Mouse (Mus musculus): ENCODE measurements at regions not wholly inside any gene's neighbourhood (a gene's known extent, or its start where the extent isn't known, plus 50 kb on each side); places are given as distances from the start of the nearest gene placed in this dataset.

DNA sequence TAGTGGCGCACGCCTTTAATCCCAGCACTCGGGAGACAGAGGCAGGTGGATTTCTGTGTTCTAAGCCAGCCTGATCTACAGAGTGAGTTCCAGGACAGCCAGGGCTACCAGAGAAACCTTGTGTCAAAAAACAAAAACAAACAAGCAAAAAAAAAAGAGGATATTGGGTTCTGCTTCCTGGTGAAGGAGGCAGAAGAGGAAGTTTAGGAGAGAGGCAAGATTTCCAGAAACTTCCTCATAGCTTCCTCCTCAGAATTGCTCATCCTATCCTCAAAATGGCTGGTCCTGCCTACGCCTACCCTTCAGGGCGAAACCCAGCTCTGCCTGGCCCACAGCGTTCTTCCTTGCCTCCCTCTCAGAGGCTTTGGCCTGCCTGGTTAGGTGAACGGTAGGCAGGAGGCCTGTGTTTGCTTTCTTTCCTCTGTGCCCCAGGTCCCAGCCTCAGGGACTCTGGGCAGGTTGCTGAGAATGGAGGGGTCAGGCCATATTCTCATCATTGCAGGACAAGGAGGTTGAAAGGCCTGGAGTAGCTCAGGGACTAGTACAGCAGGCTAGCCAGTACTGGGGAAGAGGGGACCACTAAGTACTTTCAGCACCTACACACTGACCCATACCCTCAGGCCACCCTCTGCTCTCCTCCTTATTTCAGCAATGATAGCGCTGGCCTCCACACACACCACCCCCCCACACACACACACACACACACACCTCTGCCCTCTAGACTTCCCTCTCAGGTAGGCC lies 79.6 kb downstream of the Zfp36l2 start:
- peak; percentile 1 for DNase-seq (ENCODE audit: low spot score)

DNA sequence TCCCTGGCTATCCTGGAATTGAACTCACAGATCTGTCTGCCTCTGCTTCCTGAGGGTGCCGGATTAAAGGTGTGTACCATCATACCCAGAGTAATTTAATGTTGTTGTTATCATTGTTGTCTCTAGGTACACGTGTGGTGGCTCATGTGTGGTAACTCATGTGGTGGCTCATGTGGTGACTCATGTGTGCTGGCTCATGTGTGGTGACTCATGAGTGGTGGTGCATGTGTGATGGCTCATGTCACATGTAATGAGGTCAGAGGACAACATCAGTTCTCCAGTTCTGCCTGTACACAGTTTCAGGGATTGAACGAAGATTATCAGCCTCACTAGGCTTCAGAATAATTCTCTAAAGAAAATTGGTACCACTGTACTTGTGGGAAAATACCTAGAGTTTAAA lies 80.2 kb downstream of the Zfp36l2 start:
- peak; percentile 3 for DNase-seq (ENCODE audit: low spot score)

GRCm38 (mm10) chr17:84104242-84104641 lies 83.5 kb downstream of the Zfp36l2 start:
- no peak for DNase-seq (ENCODE audit: low spot score)

DNA sequence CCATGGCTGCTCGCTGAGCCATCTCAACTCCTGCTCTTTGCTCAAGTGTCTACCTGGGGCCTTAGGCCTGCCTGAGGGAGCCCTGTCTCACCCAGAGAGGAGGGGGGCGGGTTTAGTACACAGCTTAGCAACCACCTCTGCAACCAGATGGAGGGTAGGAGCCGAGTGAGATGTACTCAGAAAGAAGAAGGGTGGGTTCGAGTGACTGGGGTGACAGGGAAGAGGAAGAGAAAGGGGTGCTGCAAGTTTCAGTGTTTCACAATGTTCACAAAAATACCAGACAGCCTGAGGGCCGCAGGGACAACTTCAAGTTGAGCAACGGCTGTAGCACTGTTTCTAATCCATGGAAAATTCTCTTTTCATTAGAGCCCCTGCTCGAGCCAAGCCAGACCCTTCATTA lies 84.4 kb downstream of the Zfp36l2 start:
- peak; percentile 2 for DNase-seq (ENCODE audit: low spot score)

- no peak for DNase-seq (ENCODE audit: low spot score)
Observed at GRCm38 (mm10) chr17:84101652-84102051, 86.1 kb downstream of the Zfp36l2 start.

GRCm38 (mm10) chr17:84100523-84100922 lies 87.2 kb downstream of the Zfp36l2 start:
- peak; percentile 1 for DNase-seq (ENCODE audit: low spot score)

DNA sequence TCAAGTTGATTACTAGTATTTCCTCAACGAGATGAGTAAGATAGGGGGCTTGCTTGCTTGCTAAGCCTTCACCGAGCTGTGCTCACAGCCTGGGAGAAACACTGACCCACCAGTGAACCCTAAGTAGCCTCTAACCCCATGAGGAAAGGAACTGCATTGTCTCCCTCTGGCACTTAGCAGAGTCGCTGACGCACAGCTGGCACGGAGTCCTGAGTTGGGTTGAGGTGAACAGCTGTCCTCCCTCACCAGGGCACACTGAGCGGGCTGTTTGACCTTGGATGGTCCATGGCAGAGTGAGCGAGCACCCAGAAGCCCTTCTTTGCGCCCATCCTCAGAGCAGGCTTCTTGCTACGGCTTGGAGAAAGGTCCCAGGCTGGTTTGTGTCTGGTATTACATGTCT lies 88.0 kb downstream of the Zfp36l2 start:
- DNase-seq (ENCODE audit: low spot score) = peak; percentile 1

DNA sequence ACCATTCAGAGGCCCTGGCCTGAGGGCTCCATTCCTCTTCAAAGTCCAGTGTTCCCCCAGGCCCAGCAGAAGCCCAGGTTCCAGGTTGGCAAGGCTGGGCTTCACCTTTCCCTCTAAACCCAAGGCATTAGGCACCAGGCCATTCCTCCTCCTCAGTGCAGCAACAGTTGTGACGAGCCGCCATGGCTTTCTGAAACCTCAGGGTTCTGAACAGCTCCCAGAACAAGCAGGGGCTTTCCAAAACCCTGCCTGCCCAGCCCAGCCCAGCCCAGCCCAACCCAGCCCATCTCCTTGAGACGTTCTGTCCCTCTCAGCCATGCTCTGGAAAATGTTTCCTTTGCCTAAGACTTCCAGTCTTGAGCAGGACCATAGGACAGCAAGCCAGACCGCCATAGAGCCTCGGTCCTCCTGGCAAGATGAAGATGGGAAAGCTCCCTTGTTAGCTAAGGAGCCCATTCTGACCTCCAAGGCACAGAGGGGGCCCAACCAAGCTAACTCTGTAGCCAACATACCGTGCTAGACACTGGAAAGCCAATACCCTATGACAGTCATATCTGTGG lies 89.8 kb downstream of the Zfp36l2 start:
- DNase-seq (ENCODE audit: low spot score) = no peak

DNA sequence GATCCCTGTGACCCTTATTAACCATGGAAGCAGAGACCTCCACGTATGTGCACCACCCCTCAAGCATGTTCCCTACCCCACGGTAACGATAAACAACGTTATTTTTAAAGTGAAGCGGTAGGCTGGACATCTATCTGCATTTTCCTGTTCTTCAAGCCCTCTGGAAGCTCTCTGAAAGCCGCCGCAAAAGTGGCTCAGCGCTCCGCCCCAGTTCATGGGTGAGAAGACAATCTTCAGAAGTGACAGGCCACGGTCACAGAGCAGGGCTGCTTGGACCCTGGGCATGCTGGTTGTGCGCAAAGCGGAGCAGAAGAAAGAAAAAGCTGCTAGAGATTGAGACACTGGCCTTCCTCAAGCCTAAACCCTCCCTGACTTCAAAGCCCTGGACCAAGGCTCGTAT lies 90.5 kb downstream of the Zfp36l2 start:
- DNase-seq (ENCODE audit: low spot score) = no peak

- DNase-seq (ENCODE audit: low spot score) = no peak
Observed at GRCm38 (mm10) chr17:84096345-84097260, 91.1 kb downstream of the Zfp36l2 start.

DNA sequence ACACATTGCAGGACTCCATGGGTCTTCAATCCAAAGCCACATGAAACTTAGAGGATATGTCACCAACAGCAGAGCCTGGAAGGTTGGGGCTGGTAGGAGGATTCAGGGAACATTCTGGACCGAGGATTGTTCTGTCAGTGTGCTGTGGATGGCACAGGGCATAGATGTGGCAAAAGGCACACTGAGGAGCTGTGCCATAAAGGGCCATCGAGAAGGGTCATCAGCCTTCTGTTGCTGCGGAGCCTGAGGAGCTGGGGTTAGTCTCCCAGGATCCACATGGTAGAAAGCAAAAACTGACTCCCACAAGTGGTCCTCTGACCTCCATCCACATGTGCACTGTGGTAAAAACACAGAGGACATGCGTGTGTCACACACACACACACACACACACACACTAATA lies 91.9 kb downstream of the Zfp36l2 start:
- no peak for DNase-seq (ENCODE audit: low spot score)

GRCm38 (mm10) chr17:84095089-84095488 lies 92.7 kb downstream of the Zfp36l2 start:
- no peak for DNase-seq (ENCODE audit: low spot score)

DNA sequence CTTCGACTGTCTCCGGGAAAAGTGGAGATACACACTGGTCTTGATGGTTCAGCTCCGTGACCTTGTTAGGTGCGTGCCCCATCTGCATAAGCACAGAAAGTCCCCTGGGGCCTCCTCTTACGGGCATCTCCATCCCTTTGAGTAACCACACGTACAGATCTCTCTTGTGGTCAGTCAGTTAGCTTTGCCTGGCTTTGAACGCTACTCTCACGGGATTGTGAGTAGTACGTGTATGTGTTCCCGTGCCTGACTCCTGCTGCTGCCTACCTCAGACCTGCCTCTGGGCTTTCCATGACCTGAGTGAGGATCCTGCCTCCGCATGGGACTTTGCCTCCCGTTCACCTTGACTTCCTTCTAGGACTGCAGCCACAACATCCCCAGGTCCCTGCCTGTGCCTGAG lies 101.4 kb downstream of the Zfp36l2 start:
- no peak for DNase-seq (ENCODE audit: low spot score)

- DNase-seq (ENCODE audit: low spot score) = no peak
Observed at GRCm38 (mm10) chr17:84085721-84086120, 102.0 kb downstream of the Zfp36l2 start.

DNA sequence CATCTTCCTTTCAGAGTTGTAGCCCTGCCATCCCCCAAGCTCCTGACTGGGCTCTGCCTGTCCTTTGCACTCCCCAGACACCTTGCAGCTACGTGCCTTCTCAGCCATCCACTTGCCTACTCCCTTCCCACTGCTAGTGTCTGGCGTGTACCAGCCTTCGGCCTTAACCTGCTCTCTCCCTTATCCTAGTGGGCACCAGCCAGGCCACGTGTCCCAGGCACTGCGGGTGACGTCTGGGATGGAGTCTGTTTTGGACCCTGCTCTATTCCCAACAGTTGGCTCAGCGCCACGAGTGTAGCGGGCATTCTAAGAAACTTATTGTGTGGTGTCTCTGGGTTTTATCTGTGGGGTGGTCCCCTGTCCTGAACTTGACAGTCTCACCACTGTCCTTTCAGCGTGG lies 102.5 kb downstream of the Zfp36l2 start:
- DNase-seq (ENCODE audit: low spot score) = no peak

DNA sequence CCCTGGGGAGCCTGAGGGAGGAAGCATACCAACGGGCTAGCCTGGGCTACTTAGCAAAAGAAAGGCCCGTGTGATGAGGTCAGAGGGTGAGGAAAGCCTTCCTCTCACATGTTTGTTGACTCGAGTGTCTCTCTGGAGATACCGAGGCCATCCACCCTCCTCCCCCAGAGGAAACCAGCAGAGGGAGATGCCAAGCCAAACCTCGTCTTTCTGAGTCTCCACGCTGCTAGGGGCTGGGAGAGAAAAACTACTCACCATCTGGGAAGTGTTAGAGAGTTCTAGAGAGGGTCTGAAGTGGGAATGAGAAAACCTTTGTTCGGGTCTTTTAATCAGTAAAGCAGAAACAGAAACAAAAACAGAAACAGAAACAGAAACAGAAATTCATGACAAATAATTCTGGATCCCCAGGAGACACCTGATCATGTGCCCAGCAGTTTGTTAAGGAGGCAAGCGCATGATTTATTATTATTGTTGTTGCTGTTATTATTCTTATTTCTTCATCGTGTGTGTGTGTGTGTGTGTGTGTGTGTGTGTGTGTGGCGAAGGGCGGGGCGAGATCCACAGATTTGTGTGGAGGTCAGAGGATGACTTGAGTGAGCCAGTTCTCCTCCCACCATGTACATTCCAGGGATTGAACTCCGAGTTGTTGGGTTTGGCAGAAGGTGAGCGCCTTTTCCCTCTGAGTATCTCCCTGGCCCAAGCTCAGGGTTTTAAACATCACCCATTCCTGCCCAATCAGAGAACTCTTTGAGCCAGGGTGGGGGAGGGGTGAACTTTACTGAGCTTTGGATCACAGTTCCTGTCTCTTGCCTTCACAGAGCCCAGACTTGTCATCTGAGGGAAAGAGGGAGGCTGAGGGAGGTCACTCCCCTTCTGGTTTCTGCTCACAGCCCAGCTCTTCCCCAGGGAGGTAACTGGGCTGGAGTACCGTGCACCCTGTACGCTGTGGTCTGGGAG lies 104.2 kb downstream of the Zfp36l2 start:
- peak; percentile 42 for DNase-seq (ENCODE audit: low spot score)

DNA sequence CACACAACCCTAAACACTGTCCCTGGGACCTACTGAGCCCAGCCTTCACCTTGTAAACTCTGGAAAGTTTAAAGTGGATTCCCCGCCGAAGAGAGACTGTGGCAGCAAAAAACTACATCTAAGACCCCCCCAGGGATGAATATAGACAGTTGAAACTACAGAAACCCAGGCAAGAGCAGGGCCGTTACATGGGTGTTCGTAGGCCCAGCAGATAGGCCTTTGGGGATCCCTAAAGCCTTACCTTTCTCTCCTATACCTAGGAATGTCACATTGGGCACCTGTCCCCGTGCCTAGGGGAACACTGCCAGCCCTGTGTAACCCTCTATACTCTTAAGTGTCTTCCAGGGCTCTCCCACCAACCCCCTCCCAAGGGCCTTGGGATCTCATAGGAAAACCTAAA lies 105.2 kb downstream of the Zfp36l2 start:
- DNase-seq (ENCODE audit: low spot score) = no peak

DNA sequence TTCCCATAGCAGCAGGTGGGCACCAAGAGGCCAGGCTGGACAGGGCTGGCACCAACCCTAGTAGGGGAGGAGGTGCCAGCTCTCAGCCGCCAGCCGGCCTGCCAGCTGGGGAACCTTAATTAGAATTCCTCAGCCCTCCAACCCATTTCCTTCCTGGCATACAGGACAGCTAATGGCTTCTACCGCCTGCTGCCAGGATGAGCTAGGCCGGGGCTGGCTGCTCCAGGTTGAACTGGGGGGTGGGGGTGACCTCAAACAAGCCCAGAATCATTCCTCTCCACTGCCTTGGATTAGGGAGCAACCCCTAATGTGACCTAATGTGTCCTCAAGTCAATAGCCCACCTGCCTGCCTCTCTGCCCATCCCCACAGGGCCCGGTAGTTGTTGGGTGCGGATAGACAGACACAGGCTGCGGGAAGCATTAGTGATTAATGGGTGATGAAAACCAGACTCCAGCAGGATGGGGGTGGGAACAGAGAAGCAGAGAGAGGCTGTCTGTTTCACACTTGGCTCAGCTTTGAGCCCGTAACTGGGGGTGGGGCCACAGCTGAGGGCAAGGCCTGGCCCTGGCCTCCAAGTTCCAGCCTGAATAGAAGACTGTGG lies 105.9 kb downstream of the Zfp36l2 start:
- DNase-seq (ENCODE audit: low spot score) = no peak

GRCm38 (mm10) chr17:84075081-84075938 lies 112.4 kb downstream of the Zfp36l2 start:
- no peak for DNase-seq (ENCODE audit: low spot score)
